Mouse (Mus musculus) lung, embryonic 14.5 days (tissue): ENCODE measurements around the gene Itpk1. TPM values are rescaled to one million over a fixed set of nuclear protein-coding genes. Genes with fewer than 3 reads are reported as not detected.

Experiments used
- ATAC-seq: fragments of 200-750 bp; cut with Nextera tagmentation; 2 replicates; pipeline ENCODE4 v1.8.0; 2017; ENCODE audit warnings: mild to moderate bottlenecking, moderate TSS enrichment, moderate library complexity; ENCODE audit not compliant: insufficient read depth
- DNase-seq: peaks from one replicate; pipeline ENCODE4 v3.0.0-alpha.2; 2015
- H3K27ac ChIP-seq: fragments of 300-500 bp; sonication (generic); 2 replicates; pipeline ENCODE4 v1.5.1; 2014; ENCODE audit warnings: low read depth, mild to moderate bottlenecking, moderate library complexity
- H3K27me3 ChIP-seq: fragments of 300-500 bp; sonication (generic); 2 replicates; pipeline ENCODE4 v1.6.1; 2014; ENCODE audit warnings: low read length, control low read depth; ENCODE audit not compliant: insufficient read depth
- H3K36me3 ChIP-seq: fragments of 300-500 bp; sonication (generic); 2 replicates; pipeline ENCODE4 v1.6.1; 2014; ENCODE audit warnings: control low read depth; ENCODE audit not compliant: insufficient read depth
- H3K4me1 ChIP-seq: fragments of 300-500 bp; sonication (generic); 2 replicates; pipeline ENCODE4 v1.6.1; 2014; ENCODE audit warnings: antibody characterized with exemption, control low read depth; ENCODE audit not compliant: insufficient read depth
- H3K4me2 ChIP-seq: fragments of 300-500 bp; sonication (generic); 2 replicates; pipeline ENCODE4 v1.6.1; 2014; ENCODE audit warnings: mild to moderate bottlenecking
- H3K4me3 ChIP-seq: fragments of 300-500 bp; sonication (generic); 2 replicates; pipeline ENCODE4 v1.5.1; 2014; ENCODE audit warnings: low read depth, low read length
- H3K9ac ChIP-seq: fragments of 300-500 bp; sonication (generic); 2 replicates; pipeline ENCODE4 v1.6.1; 2014
- H3K9me3 ChIP-seq: fragments of 300-500 bp; sonication (generic); 2 replicates; pipeline ENCODE4 v1.6.1; 2016; ENCODE audit warnings: low read depth, low read length, control low read depth
- CTCF ChIP-seq: IDR thresholded peaks from 2 replicates; pipeline ENCODE4 v1.5.1; 2016; ENCODE audit warnings: antibody characterized with exemption, low read depth
- WGBS: fragments of 180-500 bp; shearing (Covaris S2); extraction: QIAGEN DNeasy Blood & Tissue Kit; methylation state at CpG from one replicate; pipeline ENCODE4 v1.1.7; 2014; 5-methylcytosine and 5-hydroxymethylcytosine counted together
- polyA plus RNA-seq: library from polyadenylated mRNA; unstranded; fragments of >200 nt; fragmentation: Nextera tagmentation; extraction: Ambion mirVana; gene quantifications from 2 replicates; pipeline ENCODE4 v1.2.1, GENCODE M21; 2014

The Itpk1 gene
- polyA plus RNA-seq, 1 experiment from 2014 or later, result 8.4 TPM

- ATAC-seq, result no peak
- no peak for DNase-seq
- Histone ChIP-seq H3K27ac (no peak overlapping the region), H3K9ac (no peak overlapping the region), H3K9me3 (no peaks in the 10 kb centered on the region), H3K4me3 (no peak overlapping the region), H3K4me1 (no peaks in the 10 kb centered on the region), H3K36me3 (no peaks in the 10 kb centered on the region), H3K4me2 (no peak overlapping the region), H3K27me3 (no peaks in the 10 kb centered on the region)
- no peak for TF ChIP-seq CTCF
- WGBS, result 87% methylated on average over 8 of the region's 8 CpGs
These were observed 93.8 kb downstream of the Itpk1 start for GRCm38 (mm10) chr12:102610927-102611326.

- no peak for TF ChIP-seq CTCF
- no peaks in the 10 kb centered on the region for H3K36me3 ChIP-seq
- H3K27me3 ChIP-seq, result no peaks in the 10 kb centered on the region
- no peaks in the 10 kb centered on the region for H3K4me1 ChIP-seq
- no peak overlapping the region for H3K9ac ChIP-seq
- DNase-seq (no peak), ATAC-seq (no peak)
- no peak overlapping the region for H3K4me2 ChIP-seq
- no peak overlapping the region for H3K27ac ChIP-seq
- no peak overlapping the region for H3K4me3 ChIP-seq
- H3K9me3 ChIP-seq, result no peaks in the 10 kb centered on the region
- WGBS, result 79% methylated on average over 11 of the region's 11 CpGs
These were observed 96.8 kb downstream of the Itpk1 start for GRCm38 (mm10) chr12:102607808-102608517.

GRCm38 (mm10) chr12:102607066-102607465 is 97.7 kb downstream of the Itpk1 start:
- DNase-seq (no peak), ATAC-seq (no peak)
- no peaks in the 10 kb centered on the region for H3K4me1 ChIP-seq
- no peak overlapping the region for H3K27ac ChIP-seq
- no peak overlapping the region for H3K4me2 ChIP-seq
- 77% methylated on average over 8 of the region's 8 CpGs for WGBS
- no peaks in the 10 kb centered on the region for H3K9me3 ChIP-seq
- H3K36me3 ChIP-seq, result no peaks in the 10 kb centered on the region
- H3K4me3 ChIP-seq, result no peak overlapping the region
- H3K27me3 ChIP-seq, result no peaks in the 10 kb centered on the region
- H3K9ac ChIP-seq, result no peak overlapping the region
- TF ChIP-seq CTCF, result no peak

GRCm38 (mm10) chr12:102605607-102606006 is 99.1 kb downstream of the Itpk1 start:
- WGBS, result 82% methylated on average over 6 of the region's 6 CpGs
- ATAC-seq, result no peak
- H3K27ac ChIP-seq, result no peak overlapping the region
- no peaks in the 10 kb centered on the region for H3K36me3 ChIP-seq
- DNase-seq, result no peak
- no peaks in the 10 kb centered on the region for H3K4me1 ChIP-seq
- H3K27me3 ChIP-seq, result no peaks in the 10 kb centered on the region
- H3K9me3 ChIP-seq, result no peaks in the 10 kb centered on the region
- H3K9ac ChIP-seq, result no peak overlapping the region
- no peak overlapping the region for H3K4me2 ChIP-seq
- TF ChIP-seq CTCF, result no peak
- no peak overlapping the region for H3K4me3 ChIP-seq

- no peak for ATAC-seq
These were observed 102.3 kb downstream of the Itpk1 start for GRCm38 (mm10) chr12:102602255-102603041.

GRCm38 (mm10) chr12:102601847-102602246 is 102.9 kb downstream of the Itpk1 start:
- 0 out of 2 replicates have a peak, but pooled peaks cover 4% of the 10 kb centered on the region for H3K4me1 ChIP-seq

More at GRCm38 (mm10) chr12:102602255-102603041, 102.3 kb downstream of the Itpk1 start:
- H3K9me3 ChIP-seq, result no peaks in the 10 kb centered on the region
- WGBS, result 71% methylated on average over 9 of the region's 9 CpGs
- H3K27ac ChIP-seq, result no peak overlapping the region
- H3K27me3 ChIP-seq, result no peaks in the 10 kb centered on the region
- TF ChIP-seq CTCF, result no peak
- H3K4me2 ChIP-seq, result no peak overlapping the region
- H3K4me3 ChIP-seq, result no peak overlapping the region
- no peaks in the 10 kb centered on the region for H3K36me3 ChIP-seq
- H3K9ac ChIP-seq, result no peak overlapping the region
- 0 out of 2 replicates have a peak, but pooled peaks cover 4% of the 10 kb centered on the region for H3K4me1 ChIP-seq
- DNase-seq, result no peak

GRCm38 (mm10) chr12:102600345-102600744 is 104.4 kb downstream of the Itpk1 start:
- Histone ChIP-seq H3K4me2 (no peak overlapping the region), H3K4me1 (0 out of 2 replicates have a peak, but pooled peaks cover 4% of the 10 kb centered on the region), H3K27me3 (no peaks in the 10 kb centered on the region), H3K4me3 (no peak overlapping the region), H3K36me3 (no peaks in the 10 kb centered on the region), H3K27ac (no peak overlapping the region), H3K9me3 (no peaks in the 10 kb centered on the region), H3K9ac (no peak overlapping the region)
- ATAC-seq (no peak), DNase-seq (no peak)
- WGBS, result 74% methylated on average over 6 of the region's 6 CpGs
- no peak for TF ChIP-seq CTCF

More at GRCm38 (mm10) chr12:102601847-102602246, 102.9 kb downstream of the Itpk1 start:
- Histone ChIP-seq H3K4me3 (no peak overlapping the region), H3K36me3 (no peaks in the 10 kb centered on the region), H3K4me2 (no peak overlapping the region), H3K9me3 (no peaks in the 10 kb centered on the region), H3K9ac (no peak overlapping the region), H3K27ac (no peak overlapping the region), H3K27me3 (no peaks in the 10 kb centered on the region)
- DNase-seq, result no peak
- no peak for TF ChIP-seq CTCF
- 44% methylated on average over 8 of the region's 8 CpGs for WGBS
- ATAC-seq, result no peak
